Mouse (Mus musculus): ENCODE measurements at regions not wholly inside any gene's neighbourhood (a gene's known extent, or its start where the extent isn't known, plus 50 kb on each side); places are given as distances from the start of the nearest gene placed in this dataset.
A peak's percentile ranks its signal among the peaks of the same experiment; 100 is the strongest.

GRCm38 (mm10) chr7:73315555-73315954, 59.8 kb upstream of the Rgma start:
- no peak for DNase-seq (ENCODE audit: low read depth, low spot score)

- no peak for DNase-seq (ENCODE audit: low read depth, low spot score)
These were observed 57.7 kb upstream of the Rgma start for GRCm38 (mm10) chr7:73317574-73317973.

GRCm38 (mm10) chr7:73319004-73319403, 56.3 kb upstream of the Rgma start:
- no peak for DNase-seq (ENCODE audit: low read depth, low spot score)

- no peak for DNase-seq (ENCODE audit: low read depth, low spot score)
These were observed 55.3 kb upstream of the Rgma start for GRCm38 (mm10) chr7:73319994-73320393.

- DNase-seq (ENCODE audit: low read depth, low spot score) = peak; percentile 83
These were observed 52.7 kb upstream of the Rgma start for GRCm38 (mm10) chr7:73322466-73323151.

- DNase-seq (ENCODE audit: low read depth, low spot score) = peak; percentile 79
These were observed 51.8 kb upstream of the Rgma start for GRCm38 (mm10) chr7:73323556-73323955.

- DNase-seq (ENCODE audit: low read depth, low spot score) = no peak
These were observed 49.8 kb upstream of the Rgma start for GRCm38 (mm10) chr7:73325503-73325902.

All from R1 (cell line).